Mouse (Mus musculus) cerebellum, postnatal 25 days (tissue): ENCODE results near the gene Erg.

Experiments
- DNase-seq, 2 experiments: peaks; one replicate each; pipeline ENCODE4 v3.0.0; 2021; ENCODE audit warnings: mixed read lengths in 2 of 2

The Erg gene

DNA sequence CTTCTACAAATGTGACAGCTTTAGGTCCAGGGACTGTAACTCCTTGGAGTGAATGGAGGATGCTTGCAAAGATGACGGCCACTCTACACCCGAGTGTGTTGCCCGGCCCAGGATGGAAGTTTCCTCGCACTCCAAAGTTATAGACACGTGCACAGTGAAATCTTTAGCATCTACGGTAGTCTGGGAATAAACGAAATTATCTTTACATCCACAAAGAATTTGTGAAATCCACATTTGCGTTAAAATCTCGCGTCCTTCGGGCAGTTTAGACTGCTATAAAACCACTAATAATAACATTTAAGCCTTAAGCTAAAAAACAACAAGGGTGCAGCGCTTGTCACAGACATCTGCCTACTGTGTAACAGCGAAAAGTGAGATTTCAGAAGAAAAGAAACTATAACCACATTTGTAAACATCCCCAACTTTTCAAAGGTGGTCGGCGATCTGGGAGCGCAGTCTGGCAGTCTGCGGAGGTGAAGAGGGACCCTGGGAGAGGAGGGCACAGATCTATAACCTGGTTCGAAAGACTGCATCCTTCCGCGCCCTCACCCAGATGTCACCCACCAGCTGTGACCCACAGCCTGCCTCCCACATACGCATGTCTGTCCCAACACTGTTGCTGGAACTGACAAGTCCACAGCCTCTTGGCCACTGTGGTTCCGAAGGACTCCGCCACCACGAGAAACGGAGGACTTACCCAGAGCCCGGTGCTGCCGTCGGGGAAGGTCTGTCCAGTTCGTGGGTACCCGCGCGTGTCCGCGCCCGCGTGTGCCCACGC, 1.5 kb downstream of the Erg start:
- no peak for DNase-seq

DNA sequence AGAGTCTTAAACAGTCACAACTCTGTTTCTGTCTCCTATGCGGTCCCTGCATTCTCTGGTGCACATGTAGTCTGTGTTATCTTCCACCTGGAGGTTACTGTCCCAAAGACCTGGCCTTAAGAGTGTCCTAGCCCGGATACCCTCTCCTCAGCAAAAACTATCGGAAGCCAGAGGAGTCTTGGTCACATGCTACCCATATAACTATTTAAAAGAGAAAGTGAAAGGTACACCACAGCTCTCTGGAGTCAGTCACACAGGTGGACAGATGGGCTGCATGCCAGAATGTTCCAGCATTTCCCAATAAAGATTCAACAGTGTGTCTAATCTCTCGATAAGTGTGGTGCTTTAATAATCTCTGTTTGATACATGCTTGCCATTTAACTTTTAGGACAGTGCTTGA, 7.1 kb downstream of the Erg start:
- no peak for DNase-seq

DNA sequence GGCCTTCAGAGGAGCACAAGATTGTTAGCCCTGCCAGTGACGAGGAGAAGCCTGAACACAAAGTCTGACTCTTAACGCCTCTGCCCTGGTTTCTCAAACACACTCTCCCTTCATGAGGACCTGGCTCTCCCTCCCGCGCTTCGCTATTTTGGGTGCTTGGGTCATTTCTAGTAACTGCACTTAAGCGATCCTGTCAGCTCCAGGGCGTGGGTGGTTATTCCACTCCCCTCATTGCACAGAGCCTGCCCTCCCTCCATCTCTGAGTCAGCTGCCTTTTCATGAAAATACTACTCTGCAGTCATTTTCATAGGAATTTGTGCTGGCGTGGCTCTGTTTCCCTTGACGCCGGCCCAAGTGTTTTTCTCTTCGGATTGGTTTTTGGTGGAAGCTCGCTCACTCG, 13.2 kb downstream of the Erg start:
- DNase-seq = no peak

- peak in 1 of 2 experiments; percentile 39 for DNase-seq
Measured at GRCm38 (mm10) chr16:95570616-95571015, 15.8 kb downstream of the Erg start.

DNA sequence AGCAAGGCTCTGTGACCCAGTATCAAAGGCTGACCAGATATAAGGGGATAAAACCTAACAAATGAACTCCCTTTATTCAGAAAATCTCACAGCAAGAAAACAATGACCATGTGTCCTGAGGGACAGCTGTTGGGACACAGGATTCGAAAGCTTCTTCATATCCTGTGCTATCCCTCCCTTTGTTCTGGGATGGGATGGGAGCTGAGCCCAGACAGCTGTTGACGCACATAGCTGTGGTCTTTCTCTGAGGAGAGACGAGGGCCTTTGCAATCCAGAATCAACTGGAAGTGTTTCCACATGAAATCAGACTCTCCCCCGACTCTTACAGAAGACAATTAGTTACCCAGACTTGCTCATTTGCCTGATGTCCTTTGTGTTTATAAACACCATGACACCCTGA, 29.6 kb downstream of the Erg start:
- no peak for DNase-seq

DNA sequence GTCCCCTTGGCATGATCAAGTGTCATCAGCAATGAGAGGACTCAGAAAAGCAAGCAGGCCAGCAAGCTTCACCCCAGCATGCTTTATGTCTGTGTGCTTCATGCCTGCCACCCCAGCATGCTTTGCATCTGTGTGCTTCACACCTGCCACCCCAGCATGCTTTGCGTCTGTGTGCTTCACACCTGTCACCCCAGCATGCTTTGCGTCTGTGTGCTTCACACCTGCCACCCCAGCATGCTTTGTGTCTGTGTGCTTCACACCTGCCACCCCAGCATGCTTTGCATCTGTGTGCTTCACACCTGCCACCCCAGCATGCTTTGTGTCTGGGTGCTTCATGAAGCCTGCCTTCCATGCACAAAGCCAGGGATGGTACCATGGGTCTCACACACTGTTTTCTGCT, 33.3 kb downstream of the Erg start:
- DNase-seq = no peak

- no peak for DNase-seq
Measured at GRCm38 (mm10) chr16:95552495-95552894, 33.9 kb downstream of the Erg start.

DNA sequence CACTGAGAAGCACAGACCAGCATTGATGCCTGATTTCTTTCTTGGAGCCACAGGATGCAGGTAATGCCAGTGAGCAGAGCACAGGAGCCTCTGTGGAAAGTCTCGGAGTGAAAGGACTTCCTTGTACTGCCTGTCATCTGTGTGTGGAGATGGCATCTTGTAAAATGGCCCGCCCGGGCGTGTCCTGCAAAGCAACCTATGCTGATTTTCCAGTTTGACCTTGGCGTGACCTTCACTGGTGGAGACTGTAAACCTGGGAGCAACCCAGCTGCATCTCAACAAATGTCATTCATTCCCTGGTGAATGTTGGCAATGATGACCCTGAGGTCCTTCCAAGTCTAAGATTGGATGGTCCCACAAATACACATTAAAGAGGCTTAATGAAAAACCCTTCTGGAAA, 35.9 kb downstream of the Erg start:
- DNase-seq = no peak

- DNase-seq = no peak
Measured at GRCm38 (mm10) chr16:95544753-95545152, 41.6 kb downstream of the Erg start.

DNA sequence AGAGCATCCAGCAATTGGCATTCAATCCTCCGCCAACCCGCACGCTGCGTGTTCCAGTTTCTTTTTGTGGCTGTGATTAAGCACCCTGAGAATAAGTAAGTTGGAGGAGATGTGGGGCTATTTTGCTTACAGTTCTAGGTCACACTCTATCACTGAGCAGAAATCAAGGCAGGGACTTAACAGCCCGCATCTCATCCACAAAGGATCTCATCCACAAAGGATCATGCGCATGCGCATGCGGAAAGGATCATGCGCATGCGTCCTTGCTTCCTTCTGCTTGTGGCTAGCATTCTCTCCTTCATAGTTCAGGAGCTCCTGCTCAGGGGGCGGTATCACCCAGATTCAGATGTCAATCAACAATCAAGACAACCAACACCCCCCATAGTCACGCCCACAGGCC, 42.9 kb downstream of the Erg start:
- DNase-seq = no peak

DNA sequence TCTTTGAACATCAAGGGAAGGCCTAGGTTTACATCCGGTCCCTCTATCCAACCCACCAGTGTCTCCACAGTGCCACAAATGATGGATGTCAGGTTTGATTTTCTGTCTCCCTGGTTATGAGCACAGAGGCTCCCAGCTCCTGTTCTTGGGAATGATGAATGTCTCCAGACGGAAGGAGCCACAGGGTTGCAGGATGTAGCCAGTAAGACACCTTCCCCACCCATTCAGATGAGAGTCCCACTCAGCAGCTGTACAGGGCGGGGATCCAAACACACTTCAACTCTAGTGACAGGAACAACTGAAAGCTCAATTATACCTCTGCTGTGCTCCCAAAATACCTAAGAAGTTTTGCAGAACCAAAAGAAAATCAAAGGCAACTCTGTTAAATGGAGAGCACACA, 51.2 kb downstream of the Erg start:
- DNase-seq = no peak

DNA sequence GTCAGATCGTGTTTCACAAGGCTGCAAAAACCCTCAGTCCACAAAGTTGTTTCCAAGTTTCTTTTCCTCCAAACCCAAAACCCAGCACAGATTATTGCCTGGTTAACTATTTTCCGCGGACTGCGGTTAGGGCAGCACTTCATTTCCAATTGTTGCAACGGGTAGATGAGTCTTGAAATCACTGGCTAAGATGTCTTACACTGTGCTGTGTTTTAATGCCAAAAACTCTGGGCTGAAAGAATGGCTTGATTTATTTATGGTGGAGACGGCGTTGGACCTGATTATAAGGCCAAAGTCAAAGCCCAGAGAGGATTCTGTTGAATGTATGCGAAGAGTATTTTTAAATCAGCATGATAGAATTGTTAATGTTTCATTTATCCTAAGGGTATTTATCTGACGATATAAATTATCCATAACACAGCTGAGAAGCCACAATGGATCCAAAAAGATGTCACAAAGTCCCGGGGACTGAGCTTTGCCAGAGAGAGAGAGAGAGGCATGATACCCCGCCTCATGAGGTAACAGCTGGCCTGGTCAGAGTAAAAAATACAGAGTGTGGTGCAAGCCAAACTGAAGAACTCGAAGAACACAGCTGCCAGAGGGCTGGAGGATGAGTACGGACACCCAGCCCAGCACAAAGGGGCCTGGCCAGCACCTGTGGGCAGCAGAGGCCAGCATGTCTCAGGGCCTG, 53.9 kb downstream of the Erg start:
- no peak for DNase-seq

GRCm38 (mm10) chr16:95527561-95527960, 58.8 kb downstream of the Erg start:
- DNase-seq = no peak

DNA sequence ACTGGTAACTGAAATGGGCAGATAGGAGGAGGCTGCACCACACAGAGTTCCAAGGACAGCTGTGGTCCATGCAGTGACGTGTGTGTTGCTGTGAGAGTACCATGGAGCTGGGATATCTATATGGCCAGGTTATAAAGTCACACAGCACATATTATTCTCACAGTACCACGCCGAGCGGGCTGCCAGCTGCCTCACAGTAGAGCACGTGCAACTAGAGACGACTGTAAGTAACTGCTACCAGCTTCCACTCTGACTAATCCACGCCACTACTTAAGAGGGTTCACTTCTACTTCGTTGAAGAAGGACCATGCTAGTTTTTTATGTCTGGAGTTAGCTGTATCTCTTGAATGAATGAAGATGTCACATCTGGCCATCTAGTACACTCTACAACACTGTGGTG, 66.9 kb downstream of the Erg start:
- no peak for DNase-seq

DNA sequence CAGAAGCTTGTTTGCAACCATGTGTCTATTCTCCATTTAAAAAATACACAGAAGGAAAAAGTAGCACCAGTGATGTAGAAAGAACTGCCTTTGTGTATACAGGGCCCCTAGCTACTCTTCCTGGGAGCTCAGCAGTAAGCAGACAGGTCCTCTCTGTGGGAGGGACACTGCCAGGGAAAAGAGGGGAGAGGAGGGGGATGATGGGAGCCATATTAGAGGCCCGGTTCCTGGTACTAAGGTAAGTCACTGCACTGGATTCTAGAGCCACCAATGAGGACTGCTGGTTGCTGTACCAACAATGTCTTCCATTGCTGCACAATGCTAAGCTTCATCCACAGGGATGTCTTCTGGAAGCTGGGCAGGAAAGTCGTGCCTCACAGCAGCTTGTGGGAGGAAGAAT, 80.3 kb downstream of the Erg start:
- no peak for DNase-seq

GRCm38 (mm10) chr16:95496582-95497300, 89.7 kb downstream of the Erg start:
- DNase-seq = no peak

GRCm38 (mm10) chr16:95494108-95494507, 92.3 kb downstream of the Erg start:
- no peak for DNase-seq

GRCm38 (mm10) chr16:95493336-95493735, 93.1 kb downstream of the Erg start:
- DNase-seq = no peak

- no peak for DNase-seq
Measured at GRCm38 (mm10) chr16:95492146-95492545, 94.2 kb downstream of the Erg start.

- DNase-seq = no peak
Measured at GRCm38 (mm10) chr16:95490386-95490785, 96.0 kb downstream of the Erg start.

DNA sequence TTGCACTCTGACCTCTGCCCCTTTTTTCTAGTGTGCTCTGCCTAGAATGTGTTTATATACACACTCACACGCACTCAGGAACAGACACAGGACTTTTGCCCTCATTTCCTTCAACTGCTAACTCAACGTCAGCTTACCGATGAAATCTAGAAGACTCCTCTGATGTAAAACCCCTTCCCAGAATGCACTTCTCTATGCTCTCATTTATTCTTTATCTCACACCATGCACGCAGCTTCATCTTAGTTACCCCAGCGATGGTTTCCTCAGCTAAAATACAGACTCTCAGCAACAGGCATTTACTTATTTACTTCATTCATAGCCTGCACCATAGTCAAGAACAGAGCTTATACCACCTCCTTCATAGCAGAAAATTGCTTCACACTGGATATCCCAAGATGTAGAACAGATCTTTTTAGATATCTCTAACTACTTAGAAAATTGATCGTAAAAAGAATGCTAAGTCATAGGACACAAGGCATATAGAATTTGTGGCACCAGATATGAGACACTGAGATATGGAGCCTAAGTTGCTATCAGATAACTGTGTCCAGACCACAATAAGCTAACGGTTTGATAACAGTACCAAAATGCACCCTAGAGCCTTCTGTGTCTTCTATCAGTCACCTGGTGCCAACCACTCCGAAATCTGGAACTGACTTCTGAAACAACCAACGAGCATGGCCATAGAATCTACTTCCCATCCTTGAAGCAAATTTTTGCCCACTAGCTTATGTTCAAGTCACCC, 98.6 kb downstream of the Erg start:
- no peak for DNase-seq

GRCm38 (mm10) chr16:95481176-95481575, 105.2 kb downstream of the Erg start:
- no peak for DNase-seq

- no peak for DNase-seq
Measured at GRCm38 (mm10) chr16:95478558-95478957, 107.8 kb downstream of the Erg start.
